Comparison of ENCODE assay signal across 9 mouse cellular contexts in genomic region chr16:30397127-30398057, GRCm38 (mm10). TPM values are rescaled to one million over a fixed set of nuclear protein-coding genes. Genes with fewer than 3 reads are reported as not detected.
DNase-seq lines count a peak whose midpoint lies in the region; ATAC-seq lines count a peak whose summit lies in the region.
"Had no signal": no experiment of that assay in that cellular context is flagged by ENCODE, and none has a peak within 500 bp of the region (broad histone marks: within the 10 kb centered on the region; RNA-seq: fewer than 3 reads in every experiment).

No protein-coding gene starts in this region.

- no peak overlapping the region for H3K4me3 ChIP-seq in limb, embryonic 15.5 days

- no peaks in the 10 kb centered on the region for H3K27me3 ChIP-seq in limb, embryonic 15.5 days
- H3K27me3 ChIP-seq: Patski had no signal

- peak; percentile 25 for DNase-seq in thymus, postnatal 0 days (ENCODE audit: low spot score)
- DNase-seq in thymus, adult 18-20 months, result no peak
- DNase-seq in heart, adult 8-10 months (ENCODE audit: low spot score), result peak; percentile 44
- peak; percentile 61 for DNase-seq in retina, postnatal 1 day
- no peak for DNase-seq in layer of hippocampus, adult 18-20 months (ENCODE audit: low spot score in 2 of 2)
- DNase-seq in right cerebral cortex, postnatal 4 days, result no peak
- DNase-seq in cerebellum, adult 8-10 months, result no peak

- peaks cover 10% of the 10 kb centered on the region for H3K4me1 ChIP-seq in limb, embryonic 15.5 days

- H3K27ac ChIP-seq in limb, embryonic 15.5 days, result peak overlapping the region; percentile 57; the same call in 1 of the 2 replicates

- no peak overlapping the region for H3K9ac ChIP-seq in limb, embryonic 15.5 days

- ATAC-seq in limb, embryonic 15.5 days (ENCODE audit: insufficient number of reproducible peaks, low FRiP score, low TSS enrichment, low read depth), result 0 out of 2 replicates have a peak, but pooled peaks have one; percentile 69
- ATAC-seq: Patski had no signal

- no peaks in the 10 kb centered on the region for H3K9me3 ChIP-seq in limb, embryonic 15.5 days

- no peak overlapping the region for H3K4me2 ChIP-seq in limb, embryonic 15.5 days

- WGBS in limb, embryonic 15.5 days, result 22% methylated on average over 15 of the region's 15 CpGs

- H3K36me3 ChIP-seq in limb, embryonic 15.5 days, result no peaks in the 10 kb centered on the region

RNA-seq across cellular contexts. Expression of gene Atp13a3, which starts 8.4 kb away (rescaled TPM):
- polyA plus RNA-seq in thymus, postnatal 0 days (2015; fragmentation: Nextera tagmentation; extraction: Ambion mirVana), result 26.4 and 32.9 TPM in 2 replicates
- 10 to 100 TPM; 43.1 to 54.9 (median 50.5) TPM for total RNA-seq in heart, adult 8-10 months (2022)
- 8.1 and 10.2 TPM in 2 replicates for polyA plus RNA-seq in limb, embryonic 15.5 days (2015; fragmentation: Nextera tagmentation; extraction: Ambion mirVana)
- 10 to 100 TPM; 71.5 to 72.9 TPM for total RNA-seq in layer of hippocampus, adult 18-20 months (2021)

Comparison
In these comparisons a context has a peak if more than half of its experiments do, and no peak if none do; other contexts are left out.
1. DNase-seq: peak in thymus, postnatal 0 days (single experiment), heart, adult 8-10 months (single experiment) and retina, postnatal 1 day (single experiment); none in thymus, adult 18-20 months (0 of 2), layer of hippocampus, adult 18-20 months (0 of 2), right cerebral cortex, postnatal 4 days (single experiment) and cerebellum, adult 8-10 months (single experiment).